Mouse (Mus musculus) intestine, embryonic 16.5 days (tissue): ENCODE measurements around the gene Fcer1g. TPM values are rescaled to one million over a fixed set of nuclear protein-coding genes. Genes with fewer than 3 reads are reported as not detected.
A peak's percentile ranks its signal among the peaks of the same experiment; 100 is the strongest.
"Not testable (repeated sequence)": the region's sequence is repeated elsewhere in the genome, so short reads cannot be mapped to it uniquely, and the experiment has no call there.

Experiments used
- ATAC-seq: fragments of 200-750 bp; cut with Nextera tagmentation; 2 replicates; pipeline ENCODE4 v1.8.0; 2017; ENCODE audit warnings: moderate TSS enrichment, moderate library complexity
- H3K27ac ChIP-seq: fragments of 300-500 bp; sonication (generic); 2 replicates; pipeline ENCODE4 v1.5.1; 2014; ENCODE audit warnings: mild to moderate bottlenecking, low read length
- H3K27me3 ChIP-seq: fragments of 300-500 bp; sonication (generic); replicated peaks from 2 replicates; pipeline ENCODE4 v1.6.1; 2014; ENCODE audit warnings: low read length, control low read depth, mixed read lengths; ENCODE audit not compliant: control insufficient read depth, insufficient read depth
- H3K36me3 ChIP-seq: fragments of 300-500 bp; sonication (generic); 2 replicates; pipeline ENCODE4 v1.6.1; 2014; ENCODE audit warnings: low read length, control low read depth; ENCODE audit not compliant: control insufficient read depth, insufficient read depth
- H3K4me1 ChIP-seq: fragments of 300-500 bp; sonication (generic); 2 replicates; pipeline ENCODE4 v1.6.1; 2014; ENCODE audit warnings: low read length, control low read depth, mixed read lengths; ENCODE audit not compliant: control insufficient read depth, insufficient read depth
- H3K4me2 ChIP-seq: fragments of 300-500 bp; sonication (generic); 2 replicates; pipeline ENCODE4 v1.6.1; 2014; ENCODE audit warnings: low read depth, low read length, control low read depth
- H3K4me3 ChIP-seq: fragments of 300-500 bp; sonication (generic); 2 replicates; pipeline ENCODE4 v1.5.1; 2014; ENCODE audit warnings: mild to moderate bottlenecking, low read length
- H3K9ac ChIP-seq: fragments of 300-500 bp; sonication (generic); 2 replicates; pipeline ENCODE4 v1.6.1; 2014; ENCODE audit warnings: low read depth, low read length
- H3K9me3 ChIP-seq: fragments of 300-500 bp; sonication (generic); 2 replicates; pipeline ENCODE4 v1.6.1; 2016; ENCODE audit warnings: low read length, control low read depth; ENCODE audit not compliant: control insufficient read depth
- WGBS: fragments of 180-500 bp; shearing (Covaris S2); extraction: QIAGEN DNeasy Blood & Tissue Kit; methylation state at CpG from one replicate; pipeline ENCODE4 v1.1.7; 2014; 5-methylcytosine and 5-hydroxymethylcytosine counted together
- polyA plus RNA-seq: library from polyadenylated mRNA; unstranded; fragments of >200 nt; fragmentation: Nextera tagmentation; extraction: Ambion mirVana; gene quantifications from 2 replicates; pipeline ENCODE4 v1.2.1, GENCODE M21; 2015

Gene Fcer1g
- polyA plus RNA-seq, 1 experiment from 2014 or later, result 52.1 TPM

GRCm38 (mm10) chr1:171247916-171248315 lies 13.8 kb upstream of the Fcer1g start:
- Histone ChIP-seq H3K36me3 (0 out of 2 replicates have a peak, but pooled peaks cover 5% of the 10 kb centered on the region), H3K9ac (peak overlapping the region; percentile 63), H3K9me3 (no peaks in the 10 kb centered on the region), H3K4me2 (peak overlapping the region; percentile 64), H3K27ac (peak overlapping the region; percentile 85), H3K27me3 (no peaks in the 10 kb centered on the region; the same call in 1 of the 2 replicates), H3K4me1 (peaks cover 46% of the 10 kb centered on the region), H3K4me3 (peak overlapping the region; percentile 83)
- 33% methylated on average over 4 of the region's 4 CpGs for WGBS
- no peak for ATAC-seq

GRCm38 (mm10) chr1:171247453-171247841 lies 13.3 kb upstream of the Fcer1g start:
- H3K4me2 ChIP-seq, result peak overlapping the region; percentile 64
- peak overlapping the region; percentile 85 for H3K27ac ChIP-seq
- H3K4me3 ChIP-seq, result peak overlapping the region; percentile 83
- H3K9ac ChIP-seq, result peak overlapping the region; percentile 63
- peaks cover 42% of the 10 kb centered on the region for H3K4me1 ChIP-seq
- ATAC-seq, result peak; percentile 18
- WGBS, result 13% methylated on average over 13 of the region's 13 CpGs
- 0 out of 2 replicates have a peak, but pooled peaks cover 5% of the 10 kb centered on the region for H3K36me3 ChIP-seq
- H3K9me3 ChIP-seq, result no peaks in the 10 kb centered on the region
- no peaks in the 10 kb centered on the region; the same call in 1 of the 2 replicates for H3K27me3 ChIP-seq

- Histone ChIP-seq H3K9ac (peak overlapping the region; percentile 92), H3K4me1 (peaks cover 36% of the 10 kb centered on the region), H3K4me3 (peak overlapping the region; percentile 83), H3K27me3 (no peaks in the 10 kb centered on the region), H3K4me2 (peak overlapping the region; percentile 73), H3K27ac (peak overlapping the region; percentile 85), H3K36me3 (0 out of 2 replicates have a peak, but pooled peaks cover 5% of the 10 kb centered on the region), H3K9me3 (no peaks in the 10 kb centered on the region)
- peak; percentile 92 for ATAC-seq
- under 1% methylated on average over 41 of the region's 41 CpGs for WGBS
Measured at GRCm38 (mm10) chr1:171246709-171247452, 12.7 kb upstream of the Fcer1g start.

GRCm38 (mm10) chr1:171245353-171245752 lies 11.2 kb upstream of the Fcer1g start:
- Histone ChIP-seq H3K27ac (no peak overlapping the region), H3K27me3 (no peaks in the 10 kb centered on the region), H3K4me3 (no peak overlapping the region), H3K9ac (no peak overlapping the region), H3K9me3 (no peaks in the 10 kb centered on the region), H3K36me3 (peaks cover 10% of the 10 kb centered on the region; the same call in 1 of the 2 replicates), H3K4me2 (no peak overlapping the region), H3K4me1 (peaks cover 30% of the 10 kb centered on the region)
- 83% methylated on average over 8 of the region's 8 CpGs for WGBS
- ATAC-seq, result no peak

DNA sequence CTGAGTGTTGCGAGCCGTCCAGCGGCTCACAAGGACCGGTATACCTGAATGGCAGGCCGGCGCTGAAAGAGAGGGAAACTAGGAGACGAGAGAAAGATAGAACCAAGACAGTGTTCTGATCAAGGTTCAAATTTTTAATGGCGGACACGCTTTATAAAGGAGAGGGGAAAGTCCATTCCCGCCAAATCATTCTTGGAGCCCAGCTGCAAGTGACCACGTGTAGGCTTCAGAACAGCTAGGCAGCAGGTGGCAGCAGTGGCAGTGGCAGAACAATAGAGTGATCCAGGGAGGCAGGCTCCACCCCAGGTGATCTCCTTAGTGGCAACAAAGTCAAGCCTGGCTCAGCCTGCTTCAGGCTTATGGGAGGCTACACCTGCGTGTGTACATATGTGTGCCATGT lies 7.8 kb upstream of the Fcer1g start:
- WGBS, result 79% methylated on average over 12 of the region's 12 CpGs
- not testable (repeated sequence) for H3K9me3 ChIP-seq, H3K4me1 ChIP-seq, H3K27me3 ChIP-seq, H3K4me3 ChIP-seq, H3K4me2 ChIP-seq, H3K9ac ChIP-seq
- H3K36me3 ChIP-seq, result peaks cover 24% of the 10 kb centered on the region
- H3K27ac ChIP-seq, result 0 out of 2 replicates have a peak overlapping the region, but pooled peaks have one; percentile 37
- ATAC-seq, result peak; percentile 10; the same call in 1 of the 2 replicates

GRCm38 (mm10) chr1:171240911-171241310 lies 6.7 kb upstream of the Fcer1g start:
- Histone ChIP-seq H3K4me3 (no peak overlapping the region), H3K4me1 (peaks cover 5% of the 10 kb centered on the region; the same call in 1 of the 2 replicates), H3K9me3 (no peaks in the 10 kb centered on the region), H3K27ac (no peak overlapping the region), H3K4me2 (no peak overlapping the region), H3K36me3 (peaks cover 31% of the 10 kb centered on the region), H3K27me3 (no peaks in the 10 kb centered on the region), H3K9ac (no peak overlapping the region)
- 87% methylated on average over 10 of the region's 10 CpGs for WGBS
- ATAC-seq, result no peak

- no peak for ATAC-seq
- no peak overlapping the region for H3K4me3 ChIP-seq
- no peaks in the 10 kb centered on the region; the same call in 1 of the 2 replicates for H3K4me1 ChIP-seq
- H3K27ac ChIP-seq, result no peak overlapping the region
- no peak overlapping the region for H3K4me2 ChIP-seq
- peaks cover 35% of the 10 kb centered on the region for H3K36me3 ChIP-seq
- no peaks in the 10 kb centered on the region for H3K27me3 ChIP-seq
- H3K9me3 ChIP-seq, result no peaks in the 10 kb centered on the region
- 69% methylated on average over 15 of the region's 15 CpGs for WGBS
- no peak overlapping the region for H3K9ac ChIP-seq
Measured at GRCm38 (mm10) chr1:171239992-171240744, 6.0 kb upstream of the Fcer1g start.

- H3K4me2 ChIP-seq, result no peak overlapping the region
- peaks cover 40% of the 10 kb centered on the region for H3K36me3 ChIP-seq
- no peak overlapping the region for H3K27ac ChIP-seq
- 73% methylated on average over 14 of the region's 14 CpGs for WGBS
- 0 out of 2 replicates have a peak, but pooled peaks have one; percentile 22 for ATAC-seq
- H3K4me3 ChIP-seq, result no peak overlapping the region
- H3K4me1 ChIP-seq, result no peaks in the 10 kb centered on the region; the same call in 1 of the 2 replicates
- no peaks in the 10 kb centered on the region for H3K9me3 ChIP-seq
- no peak overlapping the region for H3K9ac ChIP-seq
- no peaks in the 10 kb centered on the region for H3K27me3 ChIP-seq
Measured at GRCm38 (mm10) chr1:171238463-171238862, 4.3 kb upstream of the Fcer1g start.

DNA sequence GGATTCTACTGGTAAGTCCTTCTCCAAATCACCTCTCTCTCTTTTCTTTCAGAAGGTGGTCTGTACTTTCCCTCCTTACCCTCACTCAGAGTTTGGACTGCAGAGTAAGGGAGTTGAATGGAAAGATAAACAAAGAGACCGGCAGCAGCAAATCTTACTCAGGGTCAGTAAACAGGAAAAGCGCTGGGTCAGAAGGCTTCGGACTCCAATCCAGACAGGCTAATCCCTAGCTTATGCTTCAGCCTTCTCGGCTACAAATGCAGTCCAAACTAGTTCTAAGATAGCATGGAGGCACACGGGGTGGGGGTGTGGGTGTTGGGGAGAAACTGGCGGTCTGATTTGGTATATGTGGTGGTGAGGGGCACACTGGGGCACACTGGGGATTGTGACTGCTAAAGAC lies 3.3 kb upstream of the Fcer1g start:
- Histone ChIP-seq H3K9me3 (no peaks in the 10 kb centered on the region), H3K27me3 (no peaks in the 10 kb centered on the region), H3K4me1 (no peaks in the 10 kb centered on the region; the same call in 1 of the 2 replicates), H3K9ac (no peak overlapping the region), H3K4me3 (no peak overlapping the region), H3K27ac (no peak overlapping the region), H3K36me3 (peaks cover 37% of the 10 kb centered on the region), H3K4me2 (no peak overlapping the region)
- WGBS, result 53% methylated on average over 6 of the region's 6 CpGs
- no peak for ATAC-seq
